Mouse (Mus musculus): ENCODE results near the gene Ccnl1. TPM values are rescaled to one million over a fixed set of nuclear protein-coding genes. Genes with fewer than 3 reads are reported as not detected.

Ccnl1 gene
- polyA plus RNA-seq (2012) = 5.6 and 6.3 TPM in 2 replicates

DNA sequence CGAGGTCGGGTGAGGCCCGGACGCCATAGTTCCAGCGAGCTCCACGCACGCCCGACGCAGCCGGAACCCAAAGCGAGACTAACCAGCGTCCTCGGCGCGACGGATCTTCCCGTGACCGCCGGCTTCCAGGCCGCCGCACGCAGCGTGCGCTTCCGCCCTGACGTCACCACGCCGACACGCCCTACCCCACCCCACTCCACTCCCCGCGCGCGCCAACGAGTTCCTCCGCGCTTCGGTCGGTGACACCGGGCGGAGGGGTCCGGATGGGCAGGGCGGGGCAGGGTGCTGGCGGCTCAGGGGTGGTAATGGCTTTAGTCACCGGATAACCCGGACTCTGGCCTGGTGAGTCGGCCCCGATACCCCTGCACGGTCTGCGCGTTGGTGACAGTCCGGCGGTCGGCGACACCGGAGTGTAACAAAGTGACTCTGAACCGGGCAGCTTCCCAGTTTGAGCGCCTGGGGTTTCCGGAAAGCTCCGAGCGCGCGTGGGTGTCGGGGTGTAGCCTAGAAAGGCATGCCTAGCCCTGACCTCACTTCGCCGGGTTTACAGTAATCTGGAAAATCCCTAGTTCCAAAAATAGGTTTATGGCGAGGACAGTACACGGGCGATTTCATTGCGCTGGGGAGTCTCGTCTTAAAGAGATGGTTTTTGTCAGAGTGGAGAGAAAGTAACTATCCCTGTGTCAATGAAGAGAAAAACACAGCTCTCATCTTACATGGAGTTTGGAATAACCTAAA is at the start of gene Ccnl1:
TSS of gene Ccnl1 (minus strand) at position 148 of the 738 bp plus-strand sequence.
- peaks cover 77% of the 10 kb centered on the region for H3K4me1 ChIP-seq (ENCODE audit: control insufficient read depth)
- H3K9me3 ChIP-seq (ENCODE audit: control insufficient read depth, low read length) = no peaks in the 10 kb centered on the region
- TF ChIP-seq TAL1 (IDR thresholded peaks at IDR 0.05; ENCODE audit: low read length) (no peak), GATA1 (IDR thresholded peaks at IDR 0.05; ENCODE audit: low read length) (no peak)
- H3K36me3 ChIP-seq (ENCODE audit: control insufficient read depth) = peaks cover 46% of the 10 kb centered on the region
- no peaks in the 10 kb centered on the region for H3K27me3 ChIP-seq (ENCODE audit: control insufficient read depth)
- H3K4me3 ChIP-seq (replicated peaks) = peak within 1 kb of the TSS; percentile 98

GRCm38 (mm10) chr3:66004989-66005388 is 46.9 kb upstream of the Ccnl1 start:
- Histone ChIP-seq H3K4me1 (ENCODE audit: control insufficient read depth) (no peaks in the 10 kb centered on the region), H3K9me3 (ENCODE audit: control insufficient read depth, low read length) (no peaks in the 10 kb centered on the region), H3K27me3 (ENCODE audit: control insufficient read depth) (no peaks in the 10 kb centered on the region), H3K36me3 (ENCODE audit: control insufficient read depth) (no peaks in the 10 kb centered on the region), H3K4me3 (replicated peaks) (no peak overlapping the region)
- no peak for TF ChIP-seq GATA1 (IDR thresholded peaks at IDR 0.05; ENCODE audit: low read length)
- no peak for TF ChIP-seq TAL1 (IDR thresholded peaks at IDR 0.05; ENCODE audit: low read length)

DNA sequence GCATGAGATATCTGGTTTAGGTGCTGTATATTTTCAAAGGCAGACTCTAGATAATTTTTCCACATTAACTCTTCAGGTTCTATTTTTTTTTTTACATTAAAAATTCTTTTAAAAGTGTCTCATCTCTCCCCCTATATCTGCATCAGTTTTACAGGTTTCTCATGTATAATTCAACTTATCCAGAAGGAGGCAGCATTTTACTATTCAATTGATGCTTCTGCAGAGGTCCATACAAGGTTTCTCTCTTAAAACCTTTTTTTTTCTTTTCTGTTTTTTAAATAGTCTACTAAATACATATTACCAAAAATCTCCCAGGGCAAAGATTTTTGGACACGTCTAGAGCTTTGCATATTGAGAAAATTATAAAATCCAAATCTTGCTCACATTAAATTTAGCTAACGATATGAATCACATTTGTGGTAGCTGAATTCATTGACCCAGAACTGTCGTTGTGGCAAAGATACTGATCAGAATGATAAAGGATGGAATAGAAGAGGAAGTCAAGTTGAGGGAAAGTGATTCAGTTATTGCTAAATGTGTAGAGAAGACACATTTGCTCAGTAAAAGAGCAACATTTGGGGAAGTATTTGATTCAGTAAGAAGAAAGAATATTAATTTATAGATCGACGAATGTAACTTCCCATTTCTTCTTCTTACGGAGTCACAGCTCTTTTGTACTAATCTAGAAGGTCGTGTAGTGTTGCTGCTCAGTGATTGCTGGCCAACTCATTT is 46.3 kb upstream of the Ccnl1 start:
- no peak overlapping the region for H3K4me3 ChIP-seq (replicated peaks)
- no peaks in the 10 kb centered on the region for H3K27me3 ChIP-seq (ENCODE audit: control insufficient read depth)
- H3K9me3 ChIP-seq (ENCODE audit: control insufficient read depth, low read length) = no peaks in the 10 kb centered on the region
- TF ChIP-seq GATA1 (IDR thresholded peaks at IDR 0.05; ENCODE audit: low read length) (no peak), TAL1 (IDR thresholded peaks at IDR 0.05; ENCODE audit: low read length) (no peak)
- no peaks in the 10 kb centered on the region for H3K36me3 ChIP-seq (ENCODE audit: control insufficient read depth)
- H3K4me1 ChIP-seq (ENCODE audit: control insufficient read depth) = no peaks in the 10 kb centered on the region

DNA sequence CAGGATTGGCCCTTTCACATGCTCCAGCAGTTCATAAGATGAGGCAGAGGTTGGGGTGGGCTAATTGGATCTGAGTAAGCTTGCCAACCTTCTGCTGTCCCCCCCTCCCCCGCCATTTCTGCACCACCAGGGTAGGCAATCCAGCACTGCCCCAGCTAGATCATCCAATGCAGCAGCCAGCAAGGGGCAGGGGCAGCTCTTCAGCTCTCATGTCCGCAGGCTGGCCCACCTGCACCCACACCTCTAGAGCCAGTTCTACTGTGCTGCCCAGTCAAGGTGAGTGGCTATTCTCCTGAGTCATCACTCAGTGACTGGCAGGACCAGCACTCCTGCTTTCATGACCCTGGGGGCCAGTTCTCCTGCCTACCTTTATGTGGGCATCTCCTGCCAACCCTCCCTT is 42.4 kb upstream of the Ccnl1 start:
- Histone ChIP-seq H3K4me1 (ENCODE audit: control insufficient read depth) (no peaks in the 10 kb centered on the region), H3K4me3 (replicated peaks) (no peak overlapping the region), H3K27me3 (ENCODE audit: control insufficient read depth) (no peaks in the 10 kb centered on the region), H3K36me3 (ENCODE audit: control insufficient read depth) (no peaks in the 10 kb centered on the region), H3K9me3 (ENCODE audit: control insufficient read depth, low read length) (no peaks in the 10 kb centered on the region)
- no peak for TF ChIP-seq TAL1 (IDR thresholded peaks at IDR 0.05; ENCODE audit: low read length)
- TF ChIP-seq GATA1 (IDR thresholded peaks at IDR 0.05; ENCODE audit: low read length) = no peak

GRCm38 (mm10) chr3:65997360-65998008 is 39.4 kb upstream of the Ccnl1 start:
- TF ChIP-seq GATA1 (IDR thresholded peaks at IDR 0.05; ENCODE audit: low read length) (no peak), TAL1 (IDR thresholded peaks at IDR 0.05; ENCODE audit: low read length) (no peak)

DNA sequence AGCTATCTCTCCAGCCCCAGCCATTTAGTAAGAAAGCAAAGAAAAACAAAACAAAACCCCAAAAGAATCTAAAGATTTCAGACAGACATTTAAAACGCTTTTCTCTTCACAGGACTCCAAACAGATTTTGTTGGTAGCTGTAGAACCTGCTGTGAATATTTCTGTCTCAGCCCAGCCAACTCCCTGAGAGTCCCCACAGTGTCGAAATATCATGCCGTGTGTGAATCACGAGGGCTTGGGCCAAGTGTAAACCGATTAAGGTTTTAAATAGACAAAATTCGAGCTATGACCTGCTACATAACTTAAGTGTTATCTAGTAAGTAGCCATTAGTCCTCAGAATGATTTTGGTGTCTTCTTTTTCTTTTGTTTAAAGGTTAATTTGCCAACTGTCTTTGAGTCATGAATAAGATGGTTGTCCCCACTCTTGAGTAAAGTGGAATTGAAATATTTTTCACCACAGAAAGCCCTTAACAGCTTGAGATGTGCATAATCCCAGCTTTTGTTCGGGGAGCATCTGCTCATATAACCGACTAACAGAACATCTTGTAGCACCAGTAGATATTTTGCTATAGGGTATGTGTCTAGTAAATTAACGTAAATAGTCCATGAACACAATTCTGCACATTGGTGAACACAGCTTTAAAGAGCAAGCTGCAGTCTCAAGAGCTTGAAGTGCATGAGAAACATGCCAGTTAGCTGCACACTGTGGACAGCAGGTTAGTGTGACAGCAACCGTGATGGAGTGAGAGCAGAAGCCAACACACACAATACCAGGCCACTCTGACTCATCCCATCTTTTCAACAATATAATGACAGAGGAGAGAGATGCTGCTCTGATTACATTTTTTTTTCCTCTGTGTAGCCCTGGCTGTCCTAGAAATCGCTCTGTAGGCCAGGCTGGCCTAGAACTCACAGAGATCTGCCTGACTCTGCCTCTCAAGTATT is 34.6 kb upstream of the Ccnl1 start:
- Histone ChIP-seq H3K4me1 (ENCODE audit: control insufficient read depth) (no peaks in the 10 kb centered on the region), H3K36me3 (ENCODE audit: control insufficient read depth) (no peaks in the 10 kb centered on the region), H3K9me3 (ENCODE audit: control insufficient read depth, low read length) (no peaks in the 10 kb centered on the region), H3K4me3 (replicated peaks) (no peak overlapping the region), H3K27me3 (ENCODE audit: control insufficient read depth) (no peaks in the 10 kb centered on the region)
- TF ChIP-seq TAL1 (IDR thresholded peaks at IDR 0.05; ENCODE audit: low read length) (no peak), GATA1 (IDR thresholded peaks at IDR 0.05; ENCODE audit: low read length) (no peak)

More at GRCm38 (mm10) chr3:65997360-65998008, 39.4 kb upstream of the Ccnl1 start:
- H3K4me3 ChIP-seq (replicated peaks) = no peak overlapping the region
- no peaks in the 10 kb centered on the region for H3K27me3 ChIP-seq (ENCODE audit: control insufficient read depth)
- H3K4me1 ChIP-seq (ENCODE audit: control insufficient read depth) = no peaks in the 10 kb centered on the region
- H3K9me3 ChIP-seq (ENCODE audit: control insufficient read depth, low read length) = no peaks in the 10 kb centered on the region
- H3K36me3 ChIP-seq (ENCODE audit: control insufficient read depth) = no peaks in the 10 kb centered on the region

DNA sequence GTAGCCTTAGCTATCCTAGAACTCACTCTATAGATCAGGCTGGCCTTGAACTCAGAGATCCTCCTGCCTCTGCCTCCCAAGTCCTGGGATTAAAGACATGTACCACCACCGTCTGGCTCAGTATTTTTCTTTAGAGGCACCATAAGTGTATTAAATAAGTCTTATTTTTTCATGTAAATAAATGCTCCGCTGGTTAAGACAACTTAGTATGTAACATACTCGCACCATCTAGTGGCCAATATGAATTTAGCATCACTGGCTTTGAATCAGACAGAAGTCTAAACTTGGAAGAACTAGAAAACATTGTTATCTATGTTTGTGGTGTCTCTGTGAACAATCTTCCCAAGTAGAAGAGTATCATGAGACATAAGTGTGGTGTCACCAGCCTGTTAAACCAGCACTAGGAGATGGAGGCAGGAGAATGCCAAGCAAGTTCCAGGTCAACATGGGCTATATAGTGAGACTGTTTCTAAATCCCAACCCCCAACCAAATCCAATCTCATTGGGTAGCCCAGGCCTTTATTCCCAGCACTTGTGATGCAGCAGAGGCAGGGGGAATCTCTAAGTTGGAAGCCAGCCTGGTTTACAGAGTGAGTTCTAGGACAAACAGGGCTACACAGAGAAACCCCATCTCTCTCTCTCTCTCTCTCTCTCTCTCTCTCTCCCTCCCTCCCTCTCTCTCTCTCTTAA is 33.1 kb upstream of the Ccnl1 start:
- Histone ChIP-seq H3K4me3 (replicated peaks) (no peak overlapping the region), H3K36me3 (ENCODE audit: control insufficient read depth) (no peaks in the 10 kb centered on the region)
- TF ChIP-seq GATA1 (IDR thresholded peaks at IDR 0.05; ENCODE audit: low read length) (no peak), TAL1 (IDR thresholded peaks at IDR 0.05; ENCODE audit: low read length) (no peak)

DNA sequence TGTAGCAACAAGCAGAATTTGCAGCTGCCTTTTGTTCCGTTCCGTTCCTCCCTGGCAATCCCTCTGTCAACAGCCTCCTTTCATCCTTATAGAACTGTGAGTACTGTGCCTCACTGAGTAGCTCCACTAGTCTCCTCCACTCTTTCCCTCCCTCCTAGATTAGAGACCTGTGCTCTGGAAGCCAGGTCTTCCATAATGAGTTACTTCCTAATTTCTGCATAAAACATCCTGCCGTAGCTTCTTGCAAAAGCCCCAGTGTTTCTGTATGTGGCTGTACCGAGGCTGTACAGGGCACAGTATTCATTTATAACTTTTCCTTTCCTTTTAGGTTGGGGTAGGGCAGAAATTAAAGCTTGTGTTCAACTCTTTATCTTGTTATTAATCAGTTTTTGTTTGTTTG is 32.5 kb upstream of the Ccnl1 start:
- Histone ChIP-seq H3K27me3 (ENCODE audit: control insufficient read depth) (no peaks in the 10 kb centered on the region), H3K9me3 (ENCODE audit: control insufficient read depth, low read length) (no peaks in the 10 kb centered on the region), H3K36me3 (ENCODE audit: control insufficient read depth) (no peaks in the 10 kb centered on the region), H3K4me1 (ENCODE audit: control insufficient read depth) (no peaks in the 10 kb centered on the region), H3K4me3 (replicated peaks) (no peak overlapping the region)
- TF ChIP-seq GATA1 (IDR thresholded peaks at IDR 0.05; ENCODE audit: low read length) (no peak), TAL1 (IDR thresholded peaks at IDR 0.05; ENCODE audit: low read length) (no peak)

More for the DNA sequence above, 33.1 kb upstream of the Ccnl1 start:
- no peaks in the 10 kb centered on the region for H3K27me3 ChIP-seq (ENCODE audit: control insufficient read depth)
- no peaks in the 10 kb centered on the region for H3K9me3 ChIP-seq (ENCODE audit: control insufficient read depth, low read length)
- no peaks in the 10 kb centered on the region for H3K4me1 ChIP-seq (ENCODE audit: control insufficient read depth)
